Mouse (Mus musculus) small intestine, adult 2 months (tissue): ENCODE measurements at regions not wholly inside any gene's neighbourhood (a gene's known extent, or its start where the extent isn't known, plus 50 kb on each side); places are given as distances from the start of the nearest gene placed in this dataset.

Source experiments
- CTCF ChIP-seq: fragments of 200-500 bp; IDR thresholded peaks from 2 replicates; pipeline ENCODE4 v1.5.1; 2012; ENCODE audit warnings: low read depth, mild to moderate bottlenecking, control low read depth, inconsistent platforms, low read length, moderate library complexity, mixed read lengths; ENCODE audit not compliant: insufficient replicate concordance, insufficient read length; ENCODE audit errors: extremely low read depth
- POLR2A ChIP-seq: fragments of 200-500 bp; IDR thresholded peaks from 2 replicates; pipeline ENCODE4 v1.6.1; 2012; ENCODE audit warnings: low read depth, mild to moderate bottlenecking, control low read depth, inconsistent platforms, low read length, moderate library complexity

GRCm38 (mm10) chr6:31260645-31261345, 137.7 kb upstream of the Mkln1 start:
- TF ChIP-seq CTCF = no peak
- TF ChIP-seq POLR2A = no peak
